Mouse (Mus musculus) left cerebral cortex, adult 18-20 months (tissue): ENCODE results near the gene Syt13. TPM values are rescaled to one million over a fixed set of nuclear protein-coding genes. Genes with fewer than 3 reads are reported as not detected.

Source experiments
- DNase-seq, 2 experiments: peaks; one replicate each; pipeline ENCODE4 v3.0.0; 2021 to 2022; ENCODE audit warnings: low spot score in 2 of 2, mixed read lengths in 1 of 2
- total RNA-seq, 2 experiments: library from RNA; stranded (reverse); gene quantifications; 2 replicates each; pipeline ENCODE4 v1.2.3; 2021

The Syt13 gene
- total RNA-seq, 2 experiments from 2014 or later = 191 to 202 TPM

DNA sequence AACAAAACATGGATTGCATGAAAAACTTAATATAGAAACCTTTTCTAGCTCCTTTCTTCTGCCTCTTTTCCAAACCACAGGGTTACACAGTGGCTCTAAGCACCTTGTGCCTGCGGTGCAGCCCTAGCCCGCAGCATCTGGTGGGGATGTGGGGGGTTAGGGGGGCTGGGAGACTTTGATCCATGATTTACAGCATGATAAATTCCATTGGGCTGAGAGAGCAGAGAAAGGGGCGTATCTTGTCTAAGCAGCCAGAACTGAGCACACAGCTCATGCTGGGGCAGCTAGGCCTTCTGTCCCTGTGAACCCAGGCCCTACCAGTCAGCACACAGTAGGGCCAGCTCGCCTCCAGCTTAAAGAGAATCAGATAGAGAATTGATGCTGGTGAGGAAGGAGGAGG is 90.1 kb downstream of the Syt13 start:
- no peak for DNase-seq

Other genes starting within 250 kb of the Syt13 start
- gene Prdm11, start 131.1 kb downstream of the Syt13 start, total RNA-seq = 10 to 100 TPM; 21.1 to 22.5 TPM